Mouse (Mus musculus): ENCODE measurements at regions not wholly inside any gene's neighbourhood (a gene's known extent, or its start where the extent isn't known, plus 50 kb on each side); places are given as distances from the start of the nearest gene placed in this dataset.
A peak's percentile ranks its signal among the peaks of the same experiment; 100 is the strongest.

GRCm38 (mm10) chr3:155246628-155247027, 153.4 kb downstream of the Lrriq3 start:
- no peak for TF ChIP-seq POLR2A (IDR thresholded peaks at IDR 0.05; ENCODE audit: borderline replicate concordance, extremely low read depth, insufficient read depth, insufficient read length, poor library complexity, severe bottlenecking)
- no peak for TF ChIP-seq CTCF (IDR thresholded peaks at IDR 0.05; ENCODE audit: borderline replicate concordance, extremely low read depth, insufficient read depth, insufficient read length)
- DNase-seq (ENCODE audit: low read depth): no peak

GRCm38 (mm10) chr3:155247124-155247523, 153.9 kb downstream of the Lrriq3 start:
- TF ChIP-seq CTCF (IDR thresholded peaks at IDR 0.05; ENCODE audit: borderline replicate concordance, extremely low read depth, insufficient read depth, insufficient read length) (no peak), POLR2A (IDR thresholded peaks at IDR 0.05; ENCODE audit: borderline replicate concordance, extremely low read depth, insufficient read depth, insufficient read length, poor library complexity, severe bottlenecking) (no peak)
- DNase-seq (ENCODE audit: low read depth): no peak

GRCm38 (mm10) chr3:155247929-155248328, 154.7 kb downstream of the Lrriq3 start:
- TF ChIP-seq CTCF (IDR thresholded peaks at IDR 0.05; ENCODE audit: borderline replicate concordance, extremely low read depth, insufficient read depth, insufficient read length) (no peak), POLR2A (IDR thresholded peaks at IDR 0.05; ENCODE audit: borderline replicate concordance, extremely low read depth, insufficient read depth, insufficient read length, poor library complexity, severe bottlenecking) (no peak)
- DNase-seq (ENCODE audit: low read depth): no peak

- DNase-seq (ENCODE audit: low read depth): no peak
- TF ChIP-seq POLR2A (IDR thresholded peaks at IDR 0.05; ENCODE audit: borderline replicate concordance, extremely low read depth, insufficient read depth, insufficient read length, poor library complexity, severe bottlenecking) (no peak), CTCF (IDR thresholded peaks at IDR 0.05; ENCODE audit: borderline replicate concordance, extremely low read depth, insufficient read depth, insufficient read length) (no peak)
Measured at GRCm38 (mm10) chr3:155250904-155251303, 157.7 kb downstream of the Lrriq3 start.

GRCm38 (mm10) chr3:155298206-155298605, 205.0 kb downstream of the Lrriq3 start:
- DNase-seq (ENCODE audit: low read depth): no peak
- TF ChIP-seq CTCF (IDR thresholded peaks at IDR 0.05; ENCODE audit: borderline replicate concordance, extremely low read depth, insufficient read depth, insufficient read length) (no peak), POLR2A (IDR thresholded peaks at IDR 0.05; ENCODE audit: borderline replicate concordance, extremely low read depth, insufficient read depth, insufficient read length, poor library complexity, severe bottlenecking) (no peak)

GRCm38 (mm10) chr3:155298724-155299123, 205.5 kb downstream of the Lrriq3 start:
- TF ChIP-seq POLR2A (IDR thresholded peaks at IDR 0.05; ENCODE audit: borderline replicate concordance, extremely low read depth, insufficient read depth, insufficient read length, poor library complexity, severe bottlenecking) (no peak), CTCF (IDR thresholded peaks at IDR 0.05; ENCODE audit: borderline replicate concordance, extremely low read depth, insufficient read depth, insufficient read length) (no peak)
- DNase-seq (ENCODE audit: low read depth): no peak

GRCm38 (mm10) chr3:155322322-155322721, 229.1 kb downstream of the Lrriq3 start:
- no peak for TF ChIP-seq CTCF (IDR thresholded peaks at IDR 0.05; ENCODE audit: borderline replicate concordance, extremely low read depth, insufficient read depth, insufficient read length)
- TF ChIP-seq POLR2A (IDR thresholded peaks at IDR 0.05; ENCODE audit: borderline replicate concordance, extremely low read depth, insufficient read depth, insufficient read length, poor library complexity, severe bottlenecking): no peak
- no peak for DNase-seq (ENCODE audit: low read depth)

GRCm38 (mm10) chr3:155329701-155330100, 236.5 kb downstream of the Lrriq3 start:
- DNase-seq (ENCODE audit: low read depth): peak; percentile 42
- TF ChIP-seq CTCF (IDR thresholded peaks at IDR 0.05; ENCODE audit: borderline replicate concordance, extremely low read depth, insufficient read depth, insufficient read length) (no peak), POLR2A (IDR thresholded peaks at IDR 0.05; ENCODE audit: borderline replicate concordance, extremely low read depth, insufficient read depth, insufficient read length, poor library complexity, severe bottlenecking) (no peak)

- TF ChIP-seq CTCF (IDR thresholded peaks at IDR 0.05; ENCODE audit: borderline replicate concordance, extremely low read depth, insufficient read depth, insufficient read length) (no peak), POLR2A (IDR thresholded peaks at IDR 0.05; ENCODE audit: borderline replicate concordance, extremely low read depth, insufficient read depth, insufficient read length, poor library complexity, severe bottlenecking) (no peak)
- peak; percentile 73 for DNase-seq (ENCODE audit: low read depth)
Measured at GRCm38 (mm10) chr3:155349185-155349584, 256.0 kb downstream of the Lrriq3 start.

GRCm38 (mm10) chr3:155351636-155352035, 258.4 kb downstream of the Lrriq3 start:
- no peak for DNase-seq (ENCODE audit: low read depth)
- TF ChIP-seq CTCF (IDR thresholded peaks at IDR 0.05; ENCODE audit: borderline replicate concordance, extremely low read depth, insufficient read depth, insufficient read length) (no peak), POLR2A (IDR thresholded peaks at IDR 0.05; ENCODE audit: borderline replicate concordance, extremely low read depth, insufficient read depth, insufficient read length, poor library complexity, severe bottlenecking) (no peak)

- peak; percentile 18 for DNase-seq (ENCODE audit: low read depth)
- TF ChIP-seq CTCF (IDR thresholded peaks at IDR 0.05; ENCODE audit: borderline replicate concordance, extremely low read depth, insufficient read depth, insufficient read length): no peak
- TF ChIP-seq POLR2A (IDR thresholded peaks at IDR 0.05; ENCODE audit: borderline replicate concordance, extremely low read depth, insufficient read depth, insufficient read length, poor library complexity, severe bottlenecking): no peak
Measured at GRCm38 (mm10) chr3:155352277-155352802, 259.1 kb downstream of the Lrriq3 start.

GRCm38 (mm10) chr3:155360399-155360798, 267.2 kb downstream of the Lrriq3 start:
- peak; percentile 70 for DNase-seq (ENCODE audit: low read depth)
- no peak for TF ChIP-seq POLR2A (IDR thresholded peaks at IDR 0.05; ENCODE audit: borderline replicate concordance, extremely low read depth, insufficient read depth, insufficient read length, poor library complexity, severe bottlenecking)
- no peak for TF ChIP-seq CTCF (IDR thresholded peaks at IDR 0.05; ENCODE audit: borderline replicate concordance, extremely low read depth, insufficient read depth, insufficient read length)

Measured in brain, embryonic 14.5 days (tissue).